Mouse (Mus musculus) embryonic facial prominence, embryonic 14.5 days (tissue): Measurements from ENCODE around the gene Abl1. TPM values are rescaled to one million over a fixed set of nuclear protein-coding genes. Genes with fewer than 3 reads are reported as not detected.

Experiments used
- ATAC-seq: fragments of 200-750 bp; cut with Nextera tagmentation; 2 replicates; pipeline ENCODE4 v1.8.0; 2017; ENCODE audit warnings: low read depth, moderate number of reproducible peaks, moderate TSS enrichment
- DNase-seq: peaks from one replicate; pipeline ENCODE4 v3.0.0-alpha.2; 2015; ENCODE audit warnings: low spot score
- H3K27ac ChIP-seq: fragments of 300-500 bp; sonication (generic); replicated peaks from 2 replicates; pipeline ENCODE4 v1.5.1; 2014; ENCODE audit warnings: low read depth, mild to moderate bottlenecking, low read length, moderate library complexity
- H3K27me3 ChIP-seq: fragments of 300-500 bp; sonication (generic); replicated peaks from 2 replicates; pipeline ENCODE4 v1.6.1; 2014; ENCODE audit warnings: low read length; ENCODE audit not compliant: control insufficient read depth, insufficient read depth
- H3K36me3 ChIP-seq: fragments of 300-500 bp; sonication (generic); 2 replicates; pipeline ENCODE4 v1.6.1; 2014; ENCODE audit warnings: low read length, mixed read lengths; ENCODE audit not compliant: control insufficient read depth, insufficient read depth
- H3K4me1 ChIP-seq: fragments of 300-500 bp; sonication (generic); 2 replicates; pipeline ENCODE4 v1.6.1; 2014; ENCODE audit warnings: antibody characterized with exemption, low read length; ENCODE audit not compliant: control insufficient read depth, insufficient read depth
- H3K4me2 ChIP-seq: fragments of 300-500 bp; sonication (generic); 2 replicates; pipeline ENCODE4 v1.6.1; 2014; ENCODE audit warnings: low read depth, mild to moderate bottlenecking, low read length, moderate library complexity, mixed read lengths
- H3K4me3 ChIP-seq: fragments of 300-500 bp; sonication (generic); 2 replicates; pipeline ENCODE4 v1.5.1; 2014; ENCODE audit warnings: low read depth, mild to moderate bottlenecking, low read length
- H3K9ac ChIP-seq: fragments of 300-500 bp; sonication (generic); 2 replicates; pipeline ENCODE4 v1.6.1; 2014; ENCODE audit warnings: low read depth, mild to moderate bottlenecking, low read length, moderate library complexity, mixed read lengths
- H3K9me3 ChIP-seq: fragments of 300-500 bp; sonication (generic); 2 replicates; pipeline ENCODE4 v1.6.1; 2016; ENCODE audit warnings: low read length; ENCODE audit not compliant: control insufficient read depth
- WGBS: fragments of 180-500 bp; shearing (Covaris S2); extraction: QIAGEN DNeasy Blood & Tissue Kit; methylation state at CpG from one replicate; pipeline ENCODE4 v1.1.7; 2014; 5-methylcytosine and 5-hydroxymethylcytosine counted together
- polyA plus RNA-seq: library from polyadenylated mRNA; unstranded; fragments of >200 nt; fragmentation: Nextera tagmentation; extraction: Ambion mirVana; gene quantifications from 2 replicates; pipeline ENCODE4 v1.2.1, GENCODE M21; 2014

Abl1 gene
- polyA plus RNA-seq, 1 experiment from 2014 or later: 48.9 TPM

GRCm38 (mm10) chr2:31808410-31809357, 120.5 kb downstream of the Abl1 start:
- H3K9ac ChIP-seq: peak overlapping the region; percentile 28; the same call in 1 of the 2 replicates
- no peak for ATAC-seq
- H3K4me2 ChIP-seq: peak overlapping the region; percentile 15; the same call in 1 of the 2 replicates
- DNase-seq: no peak
- no peak overlapping the region for H3K27ac ChIP-seq
- no peak overlapping the region for H3K4me3 ChIP-seq
- WGBS: 20% methylated on average over 28 of the region's 28 CpGs
- H3K4me1 ChIP-seq: peaks cover 22% of the 10 kb centered on the region
- peaks cover 21% of the 10 kb centered on the region for H3K36me3 ChIP-seq
- no peaks in the 10 kb centered on the region for H3K9me3 ChIP-seq
- H3K27me3 ChIP-seq: no peaks in the 10 kb centered on the region

- no peak overlapping the region for H3K4me3 ChIP-seq
- H3K9ac ChIP-seq: peak overlapping the region; percentile 40
- peaks cover 14% of the 10 kb centered on the region for H3K36me3 ChIP-seq
- ATAC-seq: no peak; the same call in 1 of the 2 replicates
- peak overlapping the region; percentile 15; the same call in 1 of the 2 replicates for H3K4me2 ChIP-seq
- WGBS: 10% methylated on average over 2 of the region's 2 CpGs
- H3K27ac ChIP-seq: no peak overlapping the region
- H3K4me1 ChIP-seq: peaks cover 22% of the 10 kb centered on the region
- no peaks in the 10 kb centered on the region for H3K27me3 ChIP-seq
- H3K9me3 ChIP-seq: no peaks in the 10 kb centered on the region
- DNase-seq: no peak
Observed at GRCm38 (mm10) chr2:31809358-31809740, 121.2 kb downstream of the Abl1 start.

- H3K4me3 ChIP-seq: no peak within 1 kb of the TSS
- WGBS: 39% methylated on average over 12 of the region's 12 CpGs
- ATAC-seq: no peak
Observed at GRCm38 (mm10) chr2:31810444-31810843, 122.3 kb downstream of the Abl1 start, which contains the start of gene Qrfp. Gene Qrfp (minus strand): TSS chr2:31810580.

GRCm38 (mm10) chr2:31811086-31811958, 123.1 kb downstream of the Abl1 start:
- Histone ChIP-seq H3K4me3 (no peak overlapping the region), H3K9ac (no peak overlapping the region), H3K27me3 (no peaks in the 10 kb centered on the region), H3K36me3 (peaks cover 5% of the 10 kb centered on the region; the same call in 1 of the 2 replicates), H3K4me2 (no peak overlapping the region), H3K9me3 (no peaks in the 10 kb centered on the region), H3K4me1 (peaks cover 22% of the 10 kb centered on the region), H3K27ac (no peak overlapping the region)
- DNase-seq (no peak), ATAC-seq (no peak)
- 85% methylated on average over 14 of the region's 14 CpGs for WGBS

More at GRCm38 (mm10) chr2:31810444-31810843, 122.3 kb downstream of the Abl1 start, which contains the start of gene Qrfp:
- Histone ChIP-seq H3K4me1 (peaks cover 22% of the 10 kb centered on the region), H3K9ac (peak within 1 kb of the TSS; percentile 40), H3K27me3 (no peaks in the 10 kb centered on the region), H3K36me3 (peaks cover 5% of the 10 kb centered on the region; the same call in 1 of the 2 replicates), H3K9me3 (no peaks in the 10 kb centered on the region), H3K27ac (no peak within 1 kb of the TSS), H3K4me2 (0 out of 2 replicates have a peak within 1 kb of the TSS, but pooled peaks have one; percentile 15)
- no peak for DNase-seq

- Histone ChIP-seq H3K27me3 (no peaks in the 10 kb centered on the region), H3K4me1 (peaks cover 18% of the 10 kb centered on the region), H3K9me3 (no peaks in the 10 kb centered on the region), H3K36me3 (no peaks in the 10 kb centered on the region), H3K4me2 (no peak overlapping the region), H3K27ac (no peak overlapping the region), H3K9ac (no peak overlapping the region), H3K4me3 (no peak overlapping the region)
- DNase-seq: no peak
- ATAC-seq: no peak
- WGBS: 90% methylated on average over 4 of the region's 4 CpGs
Observed at GRCm38 (mm10) chr2:31813641-31814040, 125.5 kb downstream of the Abl1 start.

GRCm38 (mm10) chr2:31814699-31815098, 126.5 kb downstream of the Abl1 start:
- Histone ChIP-seq H3K27ac (no peak overlapping the region), H3K36me3 (no peaks in the 10 kb centered on the region), H3K4me2 (no peak overlapping the region), H3K9me3 (no peaks in the 10 kb centered on the region), H3K4me1 (peaks cover 8% of the 10 kb centered on the region), H3K27me3 (no peaks in the 10 kb centered on the region), H3K4me3 (no peak overlapping the region), H3K9ac (no peak overlapping the region)
- DNase-seq (no peak), ATAC-seq (no peak)
- WGBS: 79% methylated on average over 7 of the region's 7 CpGs

- Histone ChIP-seq H3K36me3 (no peaks in the 10 kb centered on the region), H3K27me3 (no peaks in the 10 kb centered on the region), H3K4me1 (peaks cover under 1% of the 10 kb centered on the region; the same call in 1 of the 2 replicates), H3K9ac (no peak overlapping the region), H3K9me3 (no peaks in the 10 kb centered on the region), H3K27ac (no peak overlapping the region), H3K4me2 (no peak overlapping the region), H3K4me3 (no peak overlapping the region)
- ATAC-seq (peak; percentile 53; the same call in 1 of the 2 replicates), DNase-seq (peak; percentile 57)
- whole genome bisulfite sequencing: 16% methylated on average over 4 of the region's 5 CpGs
Observed at GRCm38 (mm10) chr2:31815367-31815766, 127.2 kb downstream of the Abl1 start.
